In the genomic region with DNA sequence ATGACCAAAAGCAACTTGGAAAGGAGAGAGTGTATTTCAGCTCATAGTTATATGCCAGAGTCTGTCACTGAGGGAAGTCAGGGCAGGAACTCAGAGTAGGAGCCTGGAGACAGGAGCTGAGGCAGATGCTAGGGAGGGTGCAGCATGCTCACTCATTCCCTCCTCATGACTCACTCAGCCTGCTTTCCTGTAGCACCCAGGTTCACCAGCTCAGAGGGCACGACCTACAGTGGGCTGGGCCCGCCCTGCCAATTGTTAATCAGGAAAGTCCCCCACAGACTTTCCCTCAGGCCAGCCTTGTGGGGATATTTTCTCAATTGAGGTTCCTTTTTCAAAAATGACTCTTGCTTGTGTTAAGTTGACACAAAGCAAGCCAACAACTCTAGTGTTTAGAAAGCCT, we compare ENCODE assay signal across 30 mouse cellular contexts. TPM values are rescaled to one million over a fixed set of nuclear protein-coding genes. Genes with fewer than 3 reads are reported as not detected.
DNase-seq lines count a peak whose midpoint lies in the region; ATAC-seq and TF ChIP-seq lines count a peak whose summit lies in the region.
"Had no signal": no experiment of that assay in that cellular context is flagged by ENCODE, and none has a peak within 500 bp of the region (broad histone marks: within the 10 kb centered on the region; RNA-seq: fewer than 3 reads in every experiment).

No protein-coding gene starts in this region.

- H3K27ac ChIP-seq in liver, adult 2 months (replicated peaks; ENCODE audit: insufficient read depth, low read depth, low read length) = 0 out of 2 replicates have a peak overlapping the region, but pooled peaks have one; percentile 29
- H3K27ac ChIP-seq in liver, embryonic 12.5 days = no peak overlapping the region
- no peak overlapping the region for H3K27ac ChIP-seq in gastrocnemius, adult 2 months
- H3K27ac ChIP-seq: embryonic facial prominence, embryonic 12.5 days; embryonic facial prominence, embryonic 15.5 days; forebrain, embryonic 12.5 days; heart, embryonic 10.5 days; heart, embryonic 13.5 days; hindbrain, embryonic 14.5 days; hindbrain, postnatal 0 days had no signal

- H3K4me3 ChIP-seq in liver, adult 2 months (ENCODE audit: insufficient read depth, low read depth, low read length) = no peak overlapping the region
- no peak overlapping the region for H3K4me3 ChIP-seq in liver, embryonic 12.5 days
- no peak overlapping the region for H3K4me3 ChIP-seq in gastrocnemius, adult 2 months
- H3K4me3 ChIP-seq in lung, adult 2 months (replicated peaks; ENCODE audit: extremely low read depth, low read depth, low read length) = no peak overlapping the region
- H3K4me3 ChIP-seq: embryonic facial prominence, embryonic 12.5 days; embryonic facial prominence, embryonic 15.5 days; forebrain, embryonic 12.5 days; heart, embryonic 10.5 days; heart, embryonic 13.5 days had no signal

- TF ChIP-seq CTCF in liver, adult 2 months (IDR thresholded peaks at IDR 0.05; ENCODE audit: low read depth, low read length) = no peak
- no peak for TF ChIP-seq CTCF in gastrocnemius, adult 2 months (IDR thresholded peaks at IDR 0.05)
- TF ChIP-seq CTCF in lung, adult 2 months (IDR thresholded peaks at IDR 0.05; ENCODE audit: insufficient read depth, low read length) = no peak

- peaks cover 11% of the 10 kb centered on the region for H3K4me1 ChIP-seq in liver, adult 2 months (ENCODE audit: control insufficient read depth, insufficient read depth, low read length)
- no peaks in the 10 kb centered on the region for H3K4me1 ChIP-seq in liver, embryonic 12.5 days
- no peaks in the 10 kb centered on the region for H3K4me1 ChIP-seq in lung, adult 2 months (ENCODE audit: control insufficient read depth, insufficient read depth, low read length)
- H3K4me1 ChIP-seq: embryonic facial prominence, embryonic 12.5 days; embryonic facial prominence, embryonic 15.5 days; forebrain, embryonic 12.5 days; heart, embryonic 10.5 days; heart, embryonic 13.5 days had no signal

- no peak for TF ChIP-seq POLR2A in liver, adult 2 months (IDR thresholded peaks at IDR 0.05; ENCODE audit: extremely low read depth, insufficient read depth, low read length)
- TF ChIP-seq POLR2A in lung, adult 2 months (IDR thresholded peaks at IDR 0.05; ENCODE audit: borderline replicate concordance, extremely low read depth, low read depth, low read length) = no peak

- no peak for ATAC-seq in liver, embryonic 12.5 days
- ATAC-seq: forebrain, postnatal 0 days; hindbrain, postnatal 0 days; inflammation-experienced regulatory T-cells, adult 6 months; intestine, embryonic 16.5 days had no signal

- intact Hi-C loops in gastrocnemius, adult 2 months (cut with DNase I) = no loop called here

- DNase-seq in liver, adult 2 months (ENCODE audit: extremely low read depth, low read depth, low spot score) = peak; percentile 23
- DNase-seq in 416B (ENCODE audit: low read depth) (peak; percentile 25), R1 (ENCODE audit: low read depth, low spot score) (peak; percentile 8)
- peak; percentile 25 for DNase-seq in Muller cell, postnatal 12 days (ENCODE audit: inconsistent ontology term)
- DNase-seq in gastrocnemius, adult 8-10 months (ENCODE audit: low spot score in 2 of 2) = no peak
- no peak for DNase-seq in gastrocnemius, adult 2 months
- no peak for DNase-seq in lung, adult 2 months
- DNase-seq: adrenal gland, adult 2 months; adrenal gland, postnatal 14 days; cerebellum, adult 11 months; cerebellum, adult 2 months; cerebellum, adult 9-11 months; cerebellum, postnatal 25 days; forebrain, postnatal 0 days; gastrocnemius, postnatal 14 days; heart, adult 18-20 months; heart, postnatal 14 days; heart, postnatal 4 days; kidney, adult 18-20 months had no signal

- no peaks in the 10 kb centered on the region for H3K9me3 ChIP-seq in liver, embryonic 12.5 days (replicated peaks)
- H3K9me3 ChIP-seq: embryonic facial prominence, embryonic 12.5 days; embryonic facial prominence, embryonic 15.5 days; forebrain, embryonic 12.5 days; G1E; heart, embryonic 10.5 days; heart, embryonic 13.5 days had no signal

- no peaks in the 10 kb centered on the region for H3K79me2 ChIP-seq in liver, adult 2 months (ENCODE audit: control insufficient read depth, insufficient read depth, low read length)

- no peak overlapping the region for H3K9ac ChIP-seq in liver, adult 2 months (ENCODE audit: low read depth, low read length)
- H3K9ac ChIP-seq in liver, embryonic 12.5 days = no peak overlapping the region
- H3K9ac ChIP-seq: embryonic facial prominence, embryonic 12.5 days; embryonic facial prominence, embryonic 15.5 days; forebrain, embryonic 12.5 days; forebrain, postnatal 0 days; heart, embryonic 13.5 days; hindbrain, embryonic 14.5 days had no signal

- H3K4me2 ChIP-seq in liver, embryonic 12.5 days = no peak overlapping the region
- H3K4me2 ChIP-seq: embryonic facial prominence, embryonic 12.5 days; embryonic facial prominence, embryonic 15.5 days; forebrain, embryonic 12.5 days; heart, embryonic 13.5 days; hindbrain, embryonic 14.5 days had no signal

- WGBS in liver, adult 2 months = 86% methylated on average over 2 of the region's 2 CpGs
- WGBS in liver, embryonic 12.5 days (ENCODE audit: insufficient replicate concordance) = 69% methylated on average over 2 of the region's 2 CpGs
- WGBS in lung, adult 2 months = 77% methylated on average over 2 of the region's 2 CpGs

- H3K27me3 ChIP-seq in liver, adult 2 months (ENCODE audit: control insufficient read depth, insufficient read depth, low read length) = no peaks in the 10 kb centered on the region
- H3K27me3 ChIP-seq in liver, embryonic 12.5 days (replicated peaks) = no peaks in the 10 kb centered on the region
- H3K27me3 ChIP-seq: embryonic facial prominence, embryonic 12.5 days; embryonic facial prominence, embryonic 15.5 days; forebrain, embryonic 12.5 days; heart, embryonic 13.5 days had no signal

- peaks cover 56% of the 10 kb centered on the region for H3K36me3 ChIP-seq in liver, adult 2 months (ENCODE audit: control insufficient read depth, insufficient read depth, low read length)
- peaks cover 68% of the 10 kb centered on the region for H3K36me3 ChIP-seq in liver, embryonic 12.5 days

RNA-seq across cellular contexts. Expression of a gene that starts 23.7 kb away (rescaled TPM):
- 25.6 and 28.0 TPM in 2 replicates for total RNA-seq in liver, adult 2 months (2014; rRNA removed)
- polyA plus RNA-seq in liver, adult 2 months (2012; rRNA removed) = 3.1 and 4.0 TPM in 2 replicates
- polyA plus RNA-seq in liver, embryonic 12.5 days (2016; fragmentation: Nextera tagmentation; extraction: Ambion mirVana) = 6.1 and 6.6 TPM in 2 replicates
- under 1 TPM; 0.16 to 0.88 (median 0.58) TPM for total RNA-seq in gastrocnemius, adult 8-10 months (2022)
- total RNA-seq in gastrocnemius, adult 2 months (2021) = under 1 TPM; 0.59 to 0.64 TPM
- polyA plus RNA-seq in lung, adult 2 months (2012; rRNA removed) = 0.32 and 0.89 TPM in 2 replicates

RNA-seq across cellular contexts. Expression of a gene that starts 32.5 kb away (rescaled TPM):
- total RNA-seq in liver, adult 2 months (2014; rRNA removed) = 38.5 and 46.5 TPM in 2 replicates
- 29.6 and 32.7 TPM in 2 replicates for polyA plus RNA-seq in liver, adult 2 months (2012; rRNA removed)
- polyA plus RNA-seq in liver, embryonic 12.5 days (2016; fragmentation: Nextera tagmentation; extraction: Ambion mirVana) = 18.7 and 18.9 TPM in 2 replicates
- 10 to 100 TPM; 22.4 to 26.0 (median 23.4) TPM for total RNA-seq in gastrocnemius, adult 8-10 months (2022)
- total RNA-seq in gastrocnemius, adult 2 months (2021) = 10 to 100 TPM; 23.6 to 27.7 TPM
- polyA plus RNA-seq in lung, adult 2 months (2012; rRNA removed) = 51.9 and 53.0 TPM in 2 replicates

RNA-seq across cellular contexts. Expression of a gene that starts 47.1 kb away (rescaled TPM):
- 34.3 and 38.0 TPM in 2 replicates for total RNA-seq in liver, adult 2 months (2014; rRNA removed)
- polyA plus RNA-seq in liver, adult 2 months (2012; rRNA removed) = 13.8 and 17.7 TPM in 2 replicates
- 3.9 and 5.3 TPM in 2 replicates for polyA plus RNA-seq in liver, embryonic 12.5 days (2016; fragmentation: Nextera tagmentation; extraction: Ambion mirVana)
- total RNA-seq in gastrocnemius, adult 8-10 months (2022) = 10 to 100 TPM; 49.2 to 71.6 (median 52.8) TPM
- total RNA-seq in gastrocnemius, adult 2 months (2021) = 10 to 100 TPM; 45.9 to 59.9 TPM
- 10.5 and 16.0 TPM in 2 replicates for polyA plus RNA-seq in lung, adult 2 months (2012; rRNA removed)

Comparison
In these comparisons a context has a peak if more than half of its experiments do, and no peak if none do; other contexts are left out.
1. DNase-seq: peak in liver, adult 2 months (single experiment), 416B (single experiment), Muller cell, postnatal 12 days (single experiment) and R1 (single experiment); none in gastrocnemius, adult 8-10 months (0 of 2), gastrocnemius, adult 2 months (single experiment) and lung, adult 2 months (single experiment).
2. RNA of a gene that starts 23.7 kb away (total RNA-seq): 25.6 to 28.0 TPM in liver, adult 2 months; 0.16 to 0.88 TPM in gastrocnemius, adult 8-10 months and 0.59 to 0.64 TPM in gastrocnemius, adult 2 months; every median in the first group is over 10 times any median in the second.